Mouse (Mus musculus): ENCODE results near the gene Rag1. TPM values are rescaled to one million over a fixed set of nuclear protein-coding genes. Genes with fewer than 3 reads are reported as not detected.

Gene Rag1
- not detected in 2 replicates for polyA plus RNA-seq (2014; fragmentation: Nextera tagmentation; extraction: Ambion mirVana)

DNA sequence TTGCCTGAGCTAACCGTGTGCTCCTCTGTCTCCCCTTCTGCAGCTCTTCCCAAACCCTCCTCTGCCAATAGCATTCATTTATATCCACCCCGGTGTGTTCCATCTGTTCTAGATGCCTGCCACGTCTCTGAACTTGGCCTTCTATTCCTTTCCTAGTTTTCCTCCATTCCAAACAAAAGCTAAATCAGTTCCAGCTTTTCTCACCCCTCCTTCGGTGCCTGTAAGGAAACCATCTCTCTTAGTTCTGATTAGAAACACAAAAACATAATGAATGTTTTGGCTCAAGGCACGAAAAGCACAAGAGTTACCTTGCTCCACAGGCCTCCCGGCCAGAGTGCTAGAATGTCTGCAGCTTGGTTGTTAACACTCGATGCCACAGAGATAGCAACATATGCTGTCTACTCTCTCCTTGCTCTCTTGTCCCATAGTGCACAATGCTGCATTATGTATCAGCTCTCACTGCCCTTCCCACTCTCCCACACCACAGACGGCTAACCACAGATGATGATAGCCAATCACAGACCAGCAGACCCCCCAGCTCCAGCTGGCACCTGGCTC is at the start of gene Rag1, which contains the start of gene B230118H07Rik:
Gene Rag1 (minus strand): TSS at position 388 of the 558 bp plus-strand sequence.
Gene B230118H07Rik (minus strand): TSS at position 419 of the 558 bp plus-strand sequence.
- 44% methylated on average over 8 of the region's 8 CpGs for WGBS
- DNase-seq (ENCODE audit: low spot score) = no peak
- H3K4me3 ChIP-seq (ENCODE audit: low read depth, low read length) = no peak within 1 kb of the TSS

DNA sequence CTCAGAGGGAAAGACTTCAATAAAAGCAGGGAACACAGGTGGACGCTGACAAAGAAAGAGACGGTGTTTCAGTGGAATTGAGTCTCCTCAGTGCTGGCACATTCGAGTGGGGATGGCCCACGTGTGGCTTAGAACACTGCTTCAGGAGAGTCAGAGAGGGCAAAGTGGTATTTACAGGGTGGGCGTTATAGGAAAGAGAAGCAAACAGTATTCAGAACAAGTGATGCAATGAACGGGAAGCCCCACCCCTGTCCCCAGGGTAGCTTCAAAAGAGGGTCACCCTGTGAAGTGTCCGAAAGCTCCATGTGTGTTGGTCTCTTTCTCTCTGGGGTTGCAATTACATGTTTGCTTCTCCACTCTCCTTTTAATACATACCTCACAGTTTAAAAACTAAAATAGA is 46.3 kb upstream of the Rag1 start:
- no peak for DNase-seq (ENCODE audit: low spot score)
- peaks cover 63% of the 10 kb centered on the region for H3K36me3 ChIP-seq (ENCODE audit: control insufficient read depth, insufficient read depth, low read length)
- 92% methylated on average over 7 of the region's 7 CpGs for WGBS
- H3K9me3 ChIP-seq (ENCODE audit: control insufficient read depth, low read length) = no peaks in the 10 kb centered on the region
- H3K9ac ChIP-seq (ENCODE audit: low read length) = no peak overlapping the region
- no peak overlapping the region for H3K4me3 ChIP-seq (ENCODE audit: low read depth, low read length)
- no peak overlapping the region for H3K27ac ChIP-seq (ENCODE audit: low read depth)
- no peaks in the 10 kb centered on the region for H3K27me3 ChIP-seq (replicated peaks; ENCODE audit: control insufficient read depth, insufficient read depth, low read length)
- H3K4me2 ChIP-seq (ENCODE audit: low read length) = no peak overlapping the region
- ATAC-seq (replicated peaks; ENCODE audit: low FRiP score, low TSS enrichment, low read depth) = no peak
- no peaks in the 10 kb centered on the region for H3K4me1 ChIP-seq (replicated peaks; ENCODE audit: control insufficient read depth, insufficient read depth, low read length)

More for the DNA sequence above, at the start of gene Rag1, which contains the start of gene B230118H07Rik:
- Histone ChIP-seq H3K36me3 (ENCODE audit: control insufficient read depth, insufficient read depth, low read length) (no peaks in the 10 kb centered on the region), H3K4me1 (replicated peaks; ENCODE audit: control insufficient read depth, insufficient read depth, low read length) (0 out of 2 replicates have a peak, but pooled peaks cover 2% of the 10 kb centered on the region), H3K9ac (ENCODE audit: low read length) (no peak within 1 kb of the TSS), H3K27me3 (replicated peaks; ENCODE audit: control insufficient read depth, insufficient read depth, low read length) (no peaks in the 10 kb centered on the region), H3K9me3 (ENCODE audit: control insufficient read depth, low read length) (no peaks in the 10 kb centered on the region), H3K27ac (ENCODE audit: low read depth) (no peak within 1 kb of the TSS), H3K4me2 (ENCODE audit: low read length) (no peak within 1 kb of the TSS)
- no peak for ATAC-seq (replicated peaks; ENCODE audit: low FRiP score, low TSS enrichment, low read depth)

GRCm38 (mm10) chr2:101693577-101694215 is 44.4 kb upstream of the Rag1 start:
- H3K4me2 ChIP-seq (ENCODE audit: low read length) = no peak overlapping the region
- H3K9ac ChIP-seq (ENCODE audit: low read length) = no peak overlapping the region
- peaks cover 73% of the 10 kb centered on the region for H3K36me3 ChIP-seq (ENCODE audit: control insufficient read depth, insufficient read depth, low read length)
- no peaks in the 10 kb centered on the region for H3K27me3 ChIP-seq (replicated peaks; ENCODE audit: control insufficient read depth, insufficient read depth, low read length)
- no peak overlapping the region for H3K27ac ChIP-seq (ENCODE audit: low read depth)
- no peak overlapping the region for H3K4me3 ChIP-seq (ENCODE audit: low read depth, low read length)
- DNase-seq (ENCODE audit: low spot score) (no peak), ATAC-seq (replicated peaks; ENCODE audit: low FRiP score, low TSS enrichment, low read depth) (no peak)
- H3K9me3 ChIP-seq (ENCODE audit: control insufficient read depth, low read length) = no peaks in the 10 kb centered on the region
- no peaks in the 10 kb centered on the region for H3K4me1 ChIP-seq (replicated peaks; ENCODE audit: control insufficient read depth, insufficient read depth, low read length)
- 64% methylated on average over 5 of the region's 5 CpGs for WGBS

- H3K9ac ChIP-seq (ENCODE audit: low read length) = no peak overlapping the region
- peaks cover 72% of the 10 kb centered on the region for H3K36me3 ChIP-seq (ENCODE audit: control insufficient read depth, insufficient read depth, low read length)
- no peaks in the 10 kb centered on the region for H3K27me3 ChIP-seq (replicated peaks; ENCODE audit: control insufficient read depth, insufficient read depth, low read length)
- no peaks in the 10 kb centered on the region for H3K9me3 ChIP-seq (ENCODE audit: control insufficient read depth, low read length)
- no peaks in the 10 kb centered on the region for H3K4me1 ChIP-seq (replicated peaks; ENCODE audit: control insufficient read depth, insufficient read depth, low read length)
- DNase-seq (ENCODE audit: low spot score) (no peak), ATAC-seq (replicated peaks; ENCODE audit: low FRiP score, low TSS enrichment, low read depth) (no peak)
- no peak overlapping the region for H3K27ac ChIP-seq (ENCODE audit: low read depth)
- 60% methylated on average over 4 of the region's 4 CpGs for WGBS
- H3K4me2 ChIP-seq (ENCODE audit: low read length) = no peak overlapping the region
- no peak overlapping the region for H3K4me3 ChIP-seq (ENCODE audit: low read depth, low read length)
These were observed 43.7 kb upstream of the Rag1 start for GRCm38 (mm10) chr2:101693043-101693442.

DNA sequence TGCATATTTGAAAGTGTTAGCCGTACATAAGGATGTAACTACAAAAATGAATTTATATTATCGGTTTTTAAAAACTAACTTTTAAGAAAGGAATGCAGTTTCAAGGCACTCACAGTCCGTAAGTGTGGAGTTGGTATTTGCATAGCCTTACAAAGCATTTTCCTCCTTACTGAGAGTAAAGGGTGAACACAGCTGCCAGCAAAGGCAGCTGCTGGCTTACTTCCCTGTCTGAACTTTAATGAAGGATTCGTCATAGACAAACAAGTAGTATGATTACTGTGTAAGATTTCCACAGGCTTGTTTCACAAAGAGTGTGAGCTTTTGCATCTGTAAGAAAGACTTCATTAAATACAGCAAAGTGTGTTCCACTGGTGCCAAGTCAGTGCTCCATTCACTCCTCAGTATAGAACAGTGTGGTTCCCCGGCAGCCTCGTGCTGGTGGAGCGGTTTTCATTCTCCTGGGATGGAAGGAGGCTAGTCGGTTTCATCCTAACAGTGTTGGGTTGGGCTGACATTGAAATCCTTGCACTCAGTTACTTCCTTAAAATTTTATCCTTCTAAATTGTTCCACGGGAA is 41.0 kb upstream of the Rag1 start:
- DNase-seq (ENCODE audit: low spot score) (no peak), ATAC-seq (replicated peaks; ENCODE audit: low FRiP score, low TSS enrichment, low read depth) (no peak)
- H3K27ac ChIP-seq (ENCODE audit: low read depth) = no peak overlapping the region
- 91% methylated on average over 9 of the region's 9 CpGs for WGBS
- H3K36me3 ChIP-seq (ENCODE audit: control insufficient read depth, insufficient read depth, low read length) = peaks cover 73% of the 10 kb centered on the region
- no peak overlapping the region for H3K9ac ChIP-seq (ENCODE audit: low read length)
- no peaks in the 10 kb centered on the region for H3K27me3 ChIP-seq (replicated peaks; ENCODE audit: control insufficient read depth, insufficient read depth, low read length)
- no peaks in the 10 kb centered on the region for H3K9me3 ChIP-seq (ENCODE audit: control insufficient read depth, low read length)
- H3K4me1 ChIP-seq (replicated peaks; ENCODE audit: control insufficient read depth, insufficient read depth, low read length) = no peaks in the 10 kb centered on the region
- H3K4me2 ChIP-seq (ENCODE audit: low read length) = no peak overlapping the region
- H3K4me3 ChIP-seq (ENCODE audit: low read depth, low read length) = no peak overlapping the region

DNA sequence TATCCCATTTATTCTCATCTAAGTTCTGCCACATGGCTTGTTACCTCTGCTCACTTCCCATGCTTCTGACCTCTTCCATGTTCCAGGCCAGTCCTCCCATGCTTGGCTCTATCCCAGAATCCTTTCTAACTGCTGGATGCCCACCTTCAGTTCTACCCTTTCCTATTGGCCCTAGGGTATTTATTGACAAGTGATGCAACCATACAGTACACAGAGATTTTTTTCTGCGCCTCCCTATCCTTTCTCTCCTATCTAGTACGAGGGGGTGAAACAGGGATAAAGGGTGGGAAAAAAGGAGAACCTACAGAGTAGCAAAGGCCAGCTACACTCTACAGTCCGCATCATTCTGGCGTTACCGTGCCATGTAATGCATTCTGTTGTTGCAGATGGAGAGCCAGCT is 38.7 kb upstream of the Rag1 start:
- ATAC-seq (replicated peaks; ENCODE audit: low FRiP score, low TSS enrichment, low read depth) (no peak), DNase-seq (ENCODE audit: low spot score) (no peak)
- Histone ChIP-seq H3K4me2 (ENCODE audit: low read length) (no peak overlapping the region), H3K27ac (ENCODE audit: low read depth) (no peak overlapping the region), H3K27me3 (replicated peaks; ENCODE audit: control insufficient read depth, insufficient read depth, low read length) (no peaks in the 10 kb centered on the region), H3K9ac (ENCODE audit: low read length) (no peak overlapping the region), H3K4me1 (replicated peaks; ENCODE audit: control insufficient read depth, insufficient read depth, low read length) (no peaks in the 10 kb centered on the region), H3K9me3 (ENCODE audit: control insufficient read depth, low read length) (no peaks in the 10 kb centered on the region), H3K4me3 (ENCODE audit: low read depth, low read length) (no peak overlapping the region), H3K36me3 (ENCODE audit: control insufficient read depth, insufficient read depth, low read length) (peaks cover 71% of the 10 kb centered on the region)
- 94% methylated on average over 5 of the region's 5 CpGs for WGBS

GRCm38 (mm10) chr2:101684421-101684820 is 35.1 kb upstream of the Rag1 start:
- WGBS = 91% methylated on average over 12 of the region's 12 CpGs
- Histone ChIP-seq H3K9me3 (ENCODE audit: control insufficient read depth, low read length) (no peaks in the 10 kb centered on the region), H3K9ac (ENCODE audit: low read length) (no peak overlapping the region), H3K36me3 (ENCODE audit: control insufficient read depth, insufficient read depth, low read length) (peaks cover 47% of the 10 kb centered on the region), H3K27ac (ENCODE audit: low read depth) (no peak overlapping the region), H3K27me3 (replicated peaks; ENCODE audit: control insufficient read depth, insufficient read depth, low read length) (no peaks in the 10 kb centered on the region), H3K4me1 (replicated peaks; ENCODE audit: control insufficient read depth, insufficient read depth, low read length) (peaks cover 3% of the 10 kb centered on the region; the same call in 1 of the 2 replicates), H3K4me2 (ENCODE audit: low read length) (no peak overlapping the region), H3K4me3 (ENCODE audit: low read depth, low read length) (no peak overlapping the region)
- no peak for DNase-seq (ENCODE audit: low spot score)
- no peak for ATAC-seq (replicated peaks; ENCODE audit: low FRiP score, low TSS enrichment, low read depth)

DNA sequence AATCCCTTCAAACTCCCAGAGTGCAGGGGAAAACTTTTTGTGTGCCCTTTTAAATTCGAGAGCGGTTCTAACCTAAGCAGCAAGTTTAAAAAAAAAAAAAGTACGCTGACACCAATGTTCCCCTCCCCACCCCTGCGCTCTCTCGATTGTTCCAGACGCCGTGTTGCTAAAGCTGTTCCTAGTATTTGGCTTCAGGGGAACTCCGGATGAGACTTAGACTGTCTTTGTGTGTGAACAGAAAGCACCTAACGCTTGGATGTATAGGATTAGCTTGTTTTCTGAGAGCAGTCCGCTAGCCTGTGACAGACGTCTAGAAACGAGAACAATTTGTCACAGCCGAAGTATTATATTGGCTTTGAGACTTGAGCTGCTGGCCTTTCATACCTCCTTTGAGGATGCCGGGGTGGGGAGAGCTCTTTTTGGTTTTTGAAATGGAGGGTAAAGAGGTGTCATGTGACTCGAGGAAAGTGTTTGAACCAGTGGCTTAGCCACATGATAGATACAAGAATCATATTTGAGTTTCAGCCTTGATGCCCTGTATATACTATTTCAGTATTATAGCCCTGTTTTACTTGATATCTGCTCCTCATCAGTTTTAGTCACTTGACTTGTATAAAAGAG is 30.0 kb upstream of the Rag1 start:
- 7% methylated on average over 15 of the region's 15 CpGs for WGBS
- ATAC-seq (replicated peaks; ENCODE audit: low FRiP score, low TSS enrichment, low read depth) (no peak), DNase-seq (ENCODE audit: low spot score) (peak; percentile 56)
- no peaks in the 10 kb centered on the region for H3K27me3 ChIP-seq (replicated peaks; ENCODE audit: control insufficient read depth, insufficient read depth, low read length)
- H3K36me3 ChIP-seq (ENCODE audit: control insufficient read depth, insufficient read depth, low read length) = 0 out of 2 replicates have a peak, but pooled peaks cover 5% of the 10 kb centered on the region
- no peak overlapping the region for H3K27ac ChIP-seq (ENCODE audit: low read depth)
- H3K4me2 ChIP-seq (ENCODE audit: low read length) = peak overlapping the region; percentile 66
- peaks cover 4% of the 10 kb centered on the region; the same call in 1 of the 2 replicates for H3K4me1 ChIP-seq (replicated peaks; ENCODE audit: control insufficient read depth, insufficient read depth, low read length)
- no peaks in the 10 kb centered on the region for H3K9me3 ChIP-seq (ENCODE audit: control insufficient read depth, low read length)
- peak overlapping the region; percentile 96 for H3K9ac ChIP-seq (ENCODE audit: low read length)
- peak overlapping the region; percentile 99 for H3K4me3 ChIP-seq (ENCODE audit: low read depth, low read length)
